Mouse (Mus musculus) G1E (cell line): ENCODE results near the gene Faf2. TPM values are rescaled to one million over a fixed set of nuclear protein-coding genes. Genes with fewer than 3 reads are reported as not detected.

Experiments used
- ATAC-seq: 2 replicates; pipeline ENCODE4 v1.8.0; 2016; ENCODE audit warnings: mild to moderate bottlenecking; ENCODE audit not compliant: insufficient number of reproducible peaks, poor library complexity, low FRiP score, severe bottlenecking; ENCODE audit errors: extremely low read depth
- DNase-seq: peaks from one replicate; pipeline ENCODE4 v3.0.0; 2012; ENCODE audit warnings: low spot score
- H3K27me3 ChIP-seq: 2 replicates; pipeline ENCODE4 v1.6.1; 2012; ENCODE audit warnings: mild to moderate bottlenecking, low read length, inconsistent platforms; ENCODE audit not compliant: insufficient read depth
- H3K36me3 ChIP-seq: replicated peaks from 2 replicates; pipeline ENCODE3; 2012; ENCODE audit warnings: mild to moderate bottlenecking, inconsistent platforms
- H3K4me1 ChIP-seq: 2 replicates; pipeline ENCODE4 v1.6.1; 2012; ENCODE audit warnings: low read depth, low read length, inconsistent platforms, mixed read lengths; ENCODE audit not compliant: insufficient read depth
- H3K4me3 ChIP-seq: 2 replicates; pipeline ENCODE4 v1.5.1; 2012; ENCODE audit warnings: low read depth, mild to moderate bottlenecking, inconsistent platforms, low read length, moderate library complexity, mixed read lengths
- H3K9me3 ChIP-seq: replicated peaks from 2 replicates; pipeline ENCODE4 v1.6.1; 2012; ENCODE audit warnings: inconsistent platforms
- CTCF ChIP-seq: IDR thresholded peaks from 2 replicates; pipeline ENCODE4 v1.5.1; 2012; ENCODE audit warnings: low read depth, low read length, inconsistent platforms, mixed read lengths
- GATA1 ChIP-seq: IDR thresholded peaks from 2 replicates; pipeline ENCODE4 v1.6.1; 2012; ENCODE audit warnings: borderline replicate concordance, low read length, inconsistent platforms, mixed read lengths
- GATA2 ChIP-seq: IDR thresholded peaks from 2 replicates; pipeline ENCODE4 v1.6.1; 2012; ENCODE audit warnings: low read depth, low read length, inconsistent platforms, borderline replicate concordance
- POLR2AphosphoS5 ChIP-seq: IDR thresholded peaks from 2 replicates; pipeline ENCODE4 v1.6.1; 2012; ENCODE audit warnings: low read depth, low read length, inconsistent platforms; ENCODE audit not compliant: insufficient replicate concordance
- TAL1 ChIP-seq: conservative IDR thresholded peaks from 2 replicates; pipeline ENCODE4 v1.6.1; 2012; ENCODE audit warnings: low read depth, low read length, inconsistent platforms, mixed read lengths
- polyA plus RNA-seq: library from polyadenylated mRNA; stranded (reverse); fragments of >175 nt; gene quantifications from 2 replicates; pipeline ENCODE4 v1.2.3, GENCODE M21; 2012
- total RNA-seq, 2 experiments: library from RNA; stranded (forward) in 1 of 2; stranded (reverse) in 1 of 2; fragments of 200-1000 nt in 1 of 2; fragments of >200 nt in 1 of 2; fragmentation: Nextera tagmentation in 1 of 2; gene quantifications; 2 replicates each; pipeline ENCODE4 v1.2.3; 2014 to 2017

Gene Faf2
- total and polyA plus RNA-seq, 3 experiments, result 14.5 to 80.9 (median 47.9) TPM

GRCm38 (mm10) chr13:54692711-54693557, 71.3 kb downstream of the Faf2 start:
- no peak for TF ChIP-seq GATA1
- TF ChIP-seq POLR2AphosphoS5, result no peak
- no peak for TF ChIP-seq CTCF
- no peak for TF ChIP-seq GATA2
- no peak for TF ChIP-seq TAL1
- peaks cover 5% of the 10 kb centered on the region; the same call in 1 of the 2 replicates for H3K27me3 ChIP-seq
- no peak for DNase-seq
- H3K4me3 ChIP-seq, result peak overlapping the region; percentile 99
- no peaks in the 10 kb centered on the region for H3K9me3 ChIP-seq
- H3K36me3 ChIP-seq, result peaks cover 25% of the 10 kb centered on the region
- H3K4me1 ChIP-seq, result peaks cover 48% of the 10 kb centered on the region
- no peak for ATAC-seq

GRCm38 (mm10) chr13:54693558-54694347, 72.2 kb downstream of the Faf2 start, which contains the start of gene Rnf44:
Gene Rnf44, minus strand, starts transcription at chr13:54693907.
- Histone ChIP-seq H3K4me1 (peaks cover 40% of the 10 kb centered on the region), H3K36me3 (peaks cover 22% of the 10 kb centered on the region), H3K27me3 (peaks cover 10% of the 10 kb centered on the region; the same call in 1 of the 2 replicates), H3K9me3 (no peaks in the 10 kb centered on the region), H3K4me3 (peak within 1 kb of the TSS; percentile 99)
- peak; percentile 97 for DNase-seq
- TF ChIP-seq GATA1 (no peak), GATA2 (no peak), CTCF (no peak), TAL1 (no peak), POLR2AphosphoS5 (no peak)
- peak; percentile 78 for ATAC-seq

- ATAC-seq (peak; percentile 45), DNase-seq (peak; percentile 84)
- Histone ChIP-seq H3K4me1 (peaks cover 36% of the 10 kb centered on the region), H3K9me3 (no peaks in the 10 kb centered on the region), H3K4me3 (peak overlapping the region; percentile 99), H3K36me3 (peaks cover 22% of the 10 kb centered on the region), H3K27me3 (peaks cover 18% of the 10 kb centered on the region; the same call in 1 of the 2 replicates)
- no peak for TF ChIP-seq GATA1
- TF ChIP-seq TAL1, result no peak
- TF ChIP-seq POLR2AphosphoS5, result no peak
- no peak for TF ChIP-seq GATA2
- TF ChIP-seq CTCF, result no peak
Observed at GRCm38 (mm10) chr13:54694348-54695060, 72.9 kb downstream of the Faf2 start.

GRCm38 (mm10) chr13:54695479-54696230, 74.1 kb downstream of the Faf2 start:
- TF ChIP-seq GATA1 (no peak), POLR2AphosphoS5 (no peak), GATA2 (no peak), TAL1 (no peak), CTCF (no peak)
- DNase-seq, result no peak
- ATAC-seq, result no peak
- H3K27me3 ChIP-seq, result peaks cover 22% of the 10 kb centered on the region
- peaks cover 15% of the 10 kb centered on the region for H3K36me3 ChIP-seq
- H3K4me3 ChIP-seq, result no peak overlapping the region
- no peaks in the 10 kb centered on the region for H3K9me3 ChIP-seq
- peaks cover 30% of the 10 kb centered on the region for H3K4me1 ChIP-seq

- ATAC-seq, result no peak
Observed at GRCm38 (mm10) chr13:54701243-54701642, 79.7 kb downstream of the Faf2 start, which contains the start of gene Cdhr2. Gene Cdhr2, plus strand, starts transcription at chr13:54701461.

More at GRCm38 (mm10) chr13:54701243-54701642, 79.7 kb downstream of the Faf2 start, which contains the start of gene Cdhr2:
- Histone ChIP-seq H3K27me3 (peaks cover 51% of the 10 kb centered on the region), H3K9me3 (no peaks in the 10 kb centered on the region), H3K4me3 (no peak within 1 kb of the TSS), H3K4me1 (no peaks in the 10 kb centered on the region), H3K36me3 (no peaks in the 10 kb centered on the region)
- no peak for DNase-seq
- no peak for TF ChIP-seq GATA1
- no peak for TF ChIP-seq TAL1
- no peak for TF ChIP-seq CTCF
- no peak for TF ChIP-seq GATA2
- TF ChIP-seq POLR2AphosphoS5, result no peak
